Mouse (Mus musculus): ENCODE results near the gene Rprml.
A peak's percentile ranks its signal among the peaks of the same experiment; 100 is the strongest.

Rprml gene

GRCm38 (mm10) chr11:103665695-103666094 lies 16.3 kb downstream of the Rprml start:
- DNase-seq, result no peak

GRCm38 (mm10) chr11:103666181-103666906 lies 17.0 kb downstream of the Rprml start:
- DNase-seq, result peak; percentile 75

GRCm38 (mm10) chr11:103666907-103667426 lies 17.6 kb downstream of the Rprml start:
- DNase-seq, result no peak

DNA sequence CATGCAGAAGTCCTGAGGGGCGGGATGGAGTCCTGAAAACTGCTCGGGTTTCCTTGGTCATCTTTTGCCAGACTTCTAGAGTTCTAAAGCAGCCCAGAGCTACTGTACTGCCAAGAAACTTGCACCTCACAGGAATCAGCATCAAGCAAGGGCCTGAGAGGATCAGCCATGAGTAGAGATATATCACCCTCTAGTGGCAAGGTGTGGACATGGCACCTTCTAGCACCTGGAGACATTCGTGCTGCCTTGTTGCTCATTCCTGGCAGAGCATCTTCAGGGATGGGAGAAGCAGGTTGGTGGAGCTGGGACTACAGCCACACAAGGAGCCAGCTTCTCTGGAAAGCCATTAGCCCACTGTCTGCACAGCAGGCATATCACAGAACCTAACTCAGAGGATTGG lies 26.2 kb downstream of the Rprml start:
- peak; percentile 63 for DNase-seq

DNA sequence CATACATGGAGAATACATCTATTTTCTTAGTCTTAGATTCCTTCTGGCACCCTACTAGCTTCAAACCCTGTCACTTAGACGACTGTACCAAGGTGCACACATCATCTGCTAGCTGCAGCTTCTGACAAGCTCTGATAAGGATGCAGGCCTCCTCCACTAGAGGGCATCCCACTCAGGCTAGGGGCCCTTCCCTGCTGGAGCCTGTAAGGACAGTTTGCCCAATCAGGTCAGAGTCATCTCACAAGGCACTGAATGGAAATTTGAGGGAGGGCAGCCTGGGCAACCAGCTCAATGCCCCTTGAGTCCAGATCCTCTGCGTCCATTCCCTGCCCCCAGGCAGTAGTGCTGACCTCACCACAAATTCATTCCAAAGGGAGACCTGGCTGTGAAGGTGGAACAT lies 27.7 kb downstream of the Rprml start:
- peak; percentile 53 for DNase-seq

GRCm38 (mm10) chr11:103683667-103684334 lies 34.4 kb downstream of the Rprml start:
- no peak for DNase-seq

- DNase-seq, result peak; percentile 54
These were observed 35.9 kb downstream of the Rprml start for GRCm38 (mm10) chr11:103685261-103685736.

GRCm38 (mm10) chr11:103686706-103687105 lies 37.3 kb downstream of the Rprml start:
- DNase-seq, result no peak

DNA sequence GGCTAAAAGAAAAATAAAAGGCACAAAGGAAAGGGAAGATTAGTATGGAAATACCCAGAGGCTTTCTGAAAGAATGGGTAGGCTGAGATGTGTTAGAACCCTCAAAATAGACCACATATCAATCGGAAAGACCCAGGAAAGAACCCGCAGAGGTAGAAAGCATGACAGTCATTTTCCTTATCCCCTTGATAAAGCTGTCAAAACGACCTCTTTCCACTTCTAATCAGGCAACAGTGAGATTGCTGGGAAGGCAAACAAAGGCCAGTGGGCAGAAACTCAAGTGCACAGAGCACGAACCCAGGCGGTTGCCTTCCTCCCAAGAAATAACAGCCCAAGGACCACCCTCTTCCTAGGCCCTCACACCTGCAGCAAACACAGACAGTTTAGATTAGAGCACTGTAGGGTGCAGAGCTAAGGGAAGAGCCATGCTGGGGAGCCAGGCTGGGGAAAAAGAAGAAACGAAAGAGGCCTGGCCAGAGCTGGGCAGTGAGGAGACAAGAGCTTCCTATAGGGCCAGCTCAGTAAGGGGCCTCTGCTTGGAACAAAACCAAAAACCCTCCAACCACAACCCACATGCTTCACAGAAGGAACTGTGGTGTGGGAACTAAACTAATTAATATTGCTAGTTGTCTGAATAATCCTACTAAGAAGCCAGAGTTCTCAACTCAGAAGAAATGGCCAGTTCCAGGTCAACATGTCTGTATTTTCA lies 39.1 kb downstream of the Rprml start:
- DNase-seq, result no peak

DNA sequence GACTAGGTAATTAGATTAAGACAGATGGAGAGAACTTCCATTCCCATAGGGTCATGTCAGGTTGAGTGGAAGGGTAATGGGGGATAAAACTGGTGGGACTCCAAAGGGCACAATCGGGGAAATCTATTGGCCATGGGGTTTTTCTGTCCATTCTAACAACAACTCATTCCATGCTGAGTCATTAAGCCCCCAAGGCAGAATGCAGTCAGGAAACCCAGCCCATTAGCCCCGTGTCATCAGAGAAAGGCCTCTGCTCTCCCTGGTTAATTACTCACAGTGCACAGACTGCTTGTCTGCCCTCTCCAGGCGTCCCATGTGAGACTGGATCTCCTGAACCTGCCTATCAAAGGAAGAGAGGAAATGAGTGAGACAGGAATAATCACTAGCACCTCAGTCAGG lies 39.6 kb downstream of the Rprml start:
- no peak for DNase-seq

DNA sequence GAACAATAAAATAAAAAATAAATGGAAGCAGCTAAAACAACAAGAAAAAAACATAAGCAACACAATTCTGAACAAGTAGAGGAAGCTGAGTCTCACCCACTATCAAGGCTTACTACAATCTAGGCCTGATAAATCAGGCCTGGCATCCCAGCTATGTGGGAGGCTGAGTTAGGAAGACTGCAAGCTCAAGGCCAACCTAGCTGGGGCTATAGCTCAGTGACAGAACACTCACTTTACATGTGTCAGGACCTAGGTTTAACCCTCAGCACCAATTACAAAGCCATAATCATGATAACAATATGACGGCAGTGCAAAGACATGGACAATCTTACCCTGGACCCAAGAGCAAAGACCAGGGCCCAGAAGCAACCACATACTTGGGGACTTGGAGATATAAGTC lies 41.7 kb downstream of the Rprml start:
- DNase-seq, result no peak

DNA sequence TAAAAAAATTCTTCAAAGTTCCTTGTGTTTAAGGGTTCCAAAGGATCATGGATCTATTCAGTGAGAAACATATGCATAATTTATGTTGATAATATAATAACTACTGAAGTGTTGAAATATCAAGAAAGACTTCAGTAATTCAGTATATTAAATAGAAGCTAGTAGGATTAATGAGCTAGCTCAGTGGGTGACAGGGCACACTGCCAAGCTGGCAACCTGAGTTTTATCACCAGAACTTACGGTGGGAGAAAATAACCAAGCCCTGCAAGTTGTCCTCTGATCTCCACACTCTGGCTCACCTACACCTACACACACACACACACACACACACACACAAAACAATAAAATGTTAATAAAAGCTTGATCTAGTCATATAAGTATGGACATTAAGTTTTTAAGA lies 43.9 kb downstream of the Rprml start:
- no peak for DNase-seq

DNA sequence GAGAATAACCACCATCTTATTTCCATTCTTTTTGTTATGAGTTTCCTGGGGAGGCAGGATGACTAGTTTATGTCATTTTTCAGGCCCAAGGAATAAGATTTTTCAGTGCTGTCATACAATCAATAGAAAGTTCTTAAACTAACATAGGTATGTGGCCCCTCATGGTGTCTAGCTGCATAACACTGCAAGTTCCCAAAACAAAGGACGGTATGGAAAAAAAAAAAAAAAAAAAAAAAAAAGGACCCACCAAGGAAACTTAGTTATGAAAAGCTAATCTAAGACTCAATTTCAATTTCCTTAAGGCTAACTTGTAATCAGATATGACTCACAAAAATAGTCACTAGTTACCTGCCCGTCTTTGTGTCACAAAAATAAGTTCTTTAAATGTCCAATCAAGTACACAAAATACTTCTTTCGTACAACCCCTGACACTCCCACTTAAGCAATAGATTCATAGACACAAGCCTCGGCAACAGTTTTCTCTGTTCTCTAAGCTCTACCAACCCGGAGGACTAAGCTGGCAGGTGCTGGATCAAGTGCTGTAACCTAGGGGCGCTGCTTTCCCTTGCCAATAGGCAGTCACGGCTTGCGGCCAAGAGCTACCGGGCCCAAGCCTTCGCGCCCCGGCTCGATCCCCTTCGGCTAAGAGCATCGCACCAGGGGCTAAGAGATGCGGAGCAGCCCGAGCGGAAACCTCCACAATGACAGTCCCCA lies 47.6 kb downstream of the Rprml start:
- DNase-seq, result no peak

- peak; percentile 83 for DNase-seq
These were observed 48.3 kb downstream of the Rprml start, which contains the start of gene Gosr2 for GRCm38 (mm10) chr11:103697565-103698176. TSS of gene Gosr2 (minus strand) at chr11:103697898.

GRCm38 (mm10) chr11:103698226-103698625 lies 48.9 kb downstream of the Rprml start:
- DNase-seq, result no peak
